Comparison of ENCODE assay signal across 10 mouse cellular contexts in genomic region chrX:160935541-160935940, GRCm38 (mm10). TPM values are rescaled to one million over a fixed set of nuclear protein-coding genes. Genes with fewer than 3 reads are reported as not detected.
DNase-seq lines count a peak whose midpoint lies in the region; ATAC-seq lines count a peak whose summit lies in the region.
"Had no signal": no experiment of that assay in that cellular context is flagged by ENCODE, and none has a peak within 500 bp of the region (broad histone marks: within the 10 kb centered on the region; RNA-seq: fewer than 3 reads in every experiment).

No protein-coding gene starts in this region.

- H3K4me3 ChIP-seq in kidney, embryonic 14.5 days (ENCODE audit: low read length): no peak overlapping the region
- H3K4me3 ChIP-seq: limb, embryonic 15.5 days had no signal

- DNase-seq in kidney, adult 9 months: peak; percentile 26
- peak; percentile 16 for DNase-seq in R1 (ENCODE audit: low read depth, low spot score)
- DNase-seq in cerebellum, adult 9-10 months: peak; percentile 58
- peak; percentile 67 for DNase-seq in lung, postnatal 36 days
- DNase-seq in right cerebral cortex, postnatal 4 days: no peak
- DNase-seq in layer of hippocampus, postnatal 14 days (ENCODE audit: low spot score in 2 of 2): no peak
- DNase-seq: gastrocnemius, postnatal 14 days had no signal

- 74% methylated on average over 1 of the region's 1 CpGs for WGBS in kidney, embryonic 14.5 days

- H3K27ac ChIP-seq in kidney, embryonic 14.5 days (ENCODE audit: low read depth, low read length): no peak overlapping the region
- H3K27ac ChIP-seq: limb, embryonic 15.5 days had no signal

- no peak for ATAC-seq in kidney, embryonic 14.5 days (ENCODE audit: low FRiP score, low TSS enrichment)
- ATAC-seq in activated CD4-positive, CD25-positive, alpha-beta regulatory T cell, adult 4 months: no peak

- no peaks in the 10 kb centered on the region for H3K36me3 ChIP-seq in kidney, embryonic 14.5 days (ENCODE audit: control insufficient read depth, insufficient read depth, low read length)
- H3K36me3 ChIP-seq: limb, embryonic 15.5 days had no signal

- H3K27me3 ChIP-seq in kidney, embryonic 14.5 days (ENCODE audit: control insufficient read depth, insufficient read depth, low read length): no peaks in the 10 kb centered on the region
- H3K27me3 ChIP-seq: limb, embryonic 15.5 days had no signal

- no peaks in the 10 kb centered on the region for H3K9me3 ChIP-seq in kidney, embryonic 14.5 days (ENCODE audit: control insufficient read depth, low read length)
- H3K9me3 ChIP-seq: limb, embryonic 15.5 days had no signal

- no peak overlapping the region for H3K9ac ChIP-seq in kidney, embryonic 14.5 days (ENCODE audit: low read depth, low read length)
- H3K9ac ChIP-seq: limb, embryonic 15.5 days had no signal

- H3K4me2 ChIP-seq in kidney, embryonic 14.5 days (replicated peaks; ENCODE audit: low read depth, low read length): no peak overlapping the region
- H3K4me2 ChIP-seq: limb, embryonic 15.5 days had no signal

- H3K4me1 ChIP-seq in kidney, embryonic 14.5 days (ENCODE audit: control insufficient read depth, insufficient read depth, low read length): no peaks in the 10 kb centered on the region
- H3K4me1 ChIP-seq: limb, embryonic 15.5 days had no signal

RNA-seq across cellular contexts. Expression of gene Gja6, which starts 28.7 kb away (rescaled TPM):
- polyA plus RNA-seq in kidney, embryonic 14.5 days (2014; fragmentation: Nextera tagmentation; extraction: Ambion mirVana): 0.20 and 0.31 TPM in 2 replicates
- polyA plus RNA-seq in activated CD4-positive, CD25-positive, alpha-beta regulatory T cell, adult 4 months (2017; shearing (Covaris generic)): not detected
- 1 to 10 TPM in 1 of 2 experiments, under 1 TPM in 1; 0.94 to 2.6 TPM for total RNA-seq in layer of hippocampus, postnatal 14 days (2021)

RNA-seq across cellular contexts. Expression of gene Cdkl5, which starts 59.0 kb away (rescaled TPM):
- polyA plus RNA-seq in kidney, embryonic 14.5 days (2014; fragmentation: Nextera tagmentation; extraction: Ambion mirVana): 2.5 and 2.8 TPM in 2 replicates
- under 1 TPM; 0.29 to 0.52 TPM for polyA plus RNA-seq in activated CD4-positive, CD25-positive, alpha-beta regulatory T cell, adult 4 months (2017; shearing (Covaris generic))
- 100 to 1,000 TPM; 105 to 111 TPM for total RNA-seq in layer of hippocampus, postnatal 14 days (2021)

Comparison
In these comparisons a context has a peak if more than half of its experiments do, and no peak if none do; other contexts are left out.
1. DNase-seq: peak in kidney, adult 9 months (single experiment), R1 (single experiment), cerebellum, adult 9-10 months (single experiment) and lung, postnatal 36 days (single experiment); none in right cerebral cortex, postnatal 4 days (single experiment) and layer of hippocampus, postnatal 14 days (0 of 2).